Mouse (Mus musculus): ENCODE measurements at regions not wholly inside any gene's neighbourhood (a gene's known extent, or its start where the extent isn't known, plus 50 kb on each side); places are given as distances from the start of the nearest gene placed in this dataset.

- no peak overlapping the region for H3K9ac ChIP-seq
- no peak overlapping the region for H3K4me3 ChIP-seq
- H3K27me3 ChIP-seq: no peaks in the 10 kb centered on the region
- ATAC-seq (replicated peaks; ENCODE audit: insufficient number of reproducible peaks, insufficient read depth, low FRiP score, low read depth): no peak
- no peaks in the 10 kb centered on the region for H3K4me1 ChIP-seq (replicated peaks)
- H3K27ac ChIP-seq: no peak overlapping the region
- H3K4me2 ChIP-seq: no peak overlapping the region
- whole genome bisulfite sequencing: 86% methylated on average over 2 of the region's 2 CpGs
- H3K36me3 ChIP-seq: no peaks in the 10 kb centered on the region
- no peaks in the 10 kb centered on the region for H3K9me3 ChIP-seq (replicated peaks)
Measured at GRCm38 (mm10) chr3:141051685-141052084, 160.5 kb downstream of the Pdha2 start.

GRCm38 (mm10) chr3:141014262-141014547 is 197.9 kb downstream of the Pdha2 start:
- no peak overlapping the region for H3K27ac ChIP-seq
- H3K4me3 ChIP-seq: no peak overlapping the region
- H3K9me3 ChIP-seq (replicated peaks): no peaks in the 10 kb centered on the region
- no peak for ATAC-seq (replicated peaks; ENCODE audit: insufficient number of reproducible peaks, insufficient read depth, low FRiP score, low read depth)
- H3K36me3 ChIP-seq: no peaks in the 10 kb centered on the region
- H3K9ac ChIP-seq: no peak overlapping the region
- H3K4me2 ChIP-seq: no peak overlapping the region
- H3K4me1 ChIP-seq (replicated peaks): no peaks in the 10 kb centered on the region
- 79% methylated on average over 1 of the region's 1 CpGs for WGBS
- H3K27me3 ChIP-seq: no peaks in the 10 kb centered on the region

- Histone ChIP-seq H3K9ac (no peak overlapping the region), H3K4me3 (no peak overlapping the region), H3K4me1 (replicated peaks) (no peaks in the 10 kb centered on the region), H3K36me3 (no peaks in the 10 kb centered on the region), H3K4me2 (no peak overlapping the region), H3K27me3 (no peaks in the 10 kb centered on the region), H3K9me3 (replicated peaks) (no peaks in the 10 kb centered on the region), H3K27ac (no peak overlapping the region)
- no peak for ATAC-seq (replicated peaks; ENCODE audit: insufficient number of reproducible peaks, insufficient read depth, low FRiP score, low read depth)
- 57% methylated on average over 8 of the region's 8 CpGs for WGBS
Measured at GRCm38 (mm10) chr3:141013521-141014261, 198.5 kb downstream of the Pdha2 start.

GRCm38 (mm10) chr3:141012976-141013375 is 199.2 kb downstream of the Pdha2 start:
- Histone ChIP-seq H3K9me3 (replicated peaks) (no peaks in the 10 kb centered on the region), H3K27ac (no peak overlapping the region), H3K4me1 (replicated peaks) (no peaks in the 10 kb centered on the region), H3K4me3 (no peak overlapping the region), H3K27me3 (no peaks in the 10 kb centered on the region), H3K9ac (no peak overlapping the region), H3K4me2 (no peak overlapping the region), H3K36me3 (no peaks in the 10 kb centered on the region)
- ATAC-seq (replicated peaks; ENCODE audit: insufficient number of reproducible peaks, insufficient read depth, low FRiP score, low read depth): no peak
- WGBS: 61% methylated on average over 1 of the region's 1 CpGs

GRCm38 (mm10) chr3:141008792-141009191 is 203.4 kb downstream of the Pdha2 start:
- Histone ChIP-seq H3K36me3 (no peaks in the 10 kb centered on the region), H3K27me3 (no peaks in the 10 kb centered on the region), H3K4me1 (replicated peaks) (no peaks in the 10 kb centered on the region), H3K4me2 (no peak overlapping the region), H3K9ac (no peak overlapping the region), H3K4me3 (no peak overlapping the region), H3K9me3 (replicated peaks) (no peaks in the 10 kb centered on the region), H3K27ac (no peak overlapping the region)
- ATAC-seq (replicated peaks; ENCODE audit: insufficient number of reproducible peaks, insufficient read depth, low FRiP score, low read depth): no peak
- 68% methylated on average over 2 of the region's 2 CpGs for WGBS

- Histone ChIP-seq H3K27ac (no peak overlapping the region), H3K27me3 (no peaks in the 10 kb centered on the region), H3K4me3 (no peak overlapping the region), H3K9me3 (replicated peaks) (no peaks in the 10 kb centered on the region), H3K36me3 (no peaks in the 10 kb centered on the region), H3K4me1 (replicated peaks) (no peaks in the 10 kb centered on the region), H3K9ac (no peak overlapping the region), H3K4me2 (no peak overlapping the region)
- WGBS: 62% methylated on average over 3 of the region's 3 CpGs
- ATAC-seq (replicated peaks; ENCODE audit: insufficient number of reproducible peaks, insufficient read depth, low FRiP score, low read depth): no peak
Measured at GRCm38 (mm10) chr3:141005885-141006284, 206.3 kb downstream of the Pdha2 start.

GRCm38 (mm10) chr3:141003561-141003960 is 208.6 kb downstream of the Pdha2 start:
- Histone ChIP-seq H3K27me3 (no peaks in the 10 kb centered on the region), H3K4me2 (no peak overlapping the region), H3K4me3 (no peak overlapping the region), H3K36me3 (no peaks in the 10 kb centered on the region), H3K4me1 (replicated peaks) (no peaks in the 10 kb centered on the region), H3K9ac (no peak overlapping the region), H3K27ac (no peak overlapping the region), H3K9me3 (replicated peaks) (no peaks in the 10 kb centered on the region)
- 77% methylated on average over 2 of the region's 2 CpGs for whole genome bisulfite sequencing
- no peak for ATAC-seq (replicated peaks; ENCODE audit: insufficient number of reproducible peaks, insufficient read depth, low FRiP score, low read depth)

GRCm38 (mm10) chr3:140988247-140988646 is 223.9 kb downstream of the Pdha2 start:
- no peak overlapping the region for H3K27ac ChIP-seq
- H3K4me2 ChIP-seq: no peak overlapping the region
- no peaks in the 10 kb centered on the region for H3K36me3 ChIP-seq
- no peak overlapping the region for H3K9ac ChIP-seq
- 64% methylated on average over 5 of the region's 5 CpGs for WGBS
- H3K9me3 ChIP-seq (replicated peaks): no peaks in the 10 kb centered on the region
- no peaks in the 10 kb centered on the region for H3K4me1 ChIP-seq (replicated peaks)
- no peak overlapping the region for H3K4me3 ChIP-seq
- H3K27me3 ChIP-seq: no peaks in the 10 kb centered on the region
- ATAC-seq (replicated peaks; ENCODE audit: insufficient number of reproducible peaks, insufficient read depth, low FRiP score, low read depth): no peak

GRCm38 (mm10) chr3:140973519-140973918 is 238.6 kb downstream of the Pdha2 start:
- no peaks in the 10 kb centered on the region for H3K27me3 ChIP-seq
- H3K4me2 ChIP-seq: peak overlapping the region; percentile 26; the same call in 1 of the 2 replicates
- H3K27ac ChIP-seq: no peak overlapping the region
- WGBS: 35% methylated on average over 6 of the region's 6 CpGs
- H3K9ac ChIP-seq: no peak overlapping the region
- H3K4me1 ChIP-seq (replicated peaks): no peaks in the 10 kb centered on the region
- no peak for ATAC-seq (replicated peaks; ENCODE audit: insufficient number of reproducible peaks, insufficient read depth, low FRiP score, low read depth)
- no peak overlapping the region for H3K4me3 ChIP-seq
- no peaks in the 10 kb centered on the region for H3K36me3 ChIP-seq
- no peaks in the 10 kb centered on the region for H3K9me3 ChIP-seq (replicated peaks)

GRCm38 (mm10) chr3:140969892-140970880 is 242.0 kb downstream of the Pdha2 start:
- no peaks in the 10 kb centered on the region for H3K9me3 ChIP-seq (replicated peaks)
- H3K27ac ChIP-seq: no peak overlapping the region
- ATAC-seq (replicated peaks; ENCODE audit: insufficient number of reproducible peaks, insufficient read depth, low FRiP score, low read depth): no peak
- H3K4me1 ChIP-seq (replicated peaks): no peaks in the 10 kb centered on the region
- H3K9ac ChIP-seq: no peak overlapping the region
- 72% methylated on average over 3 of the region's 3 CpGs for WGBS
- H3K4me2 ChIP-seq: no peak overlapping the region
- H3K36me3 ChIP-seq: no peaks in the 10 kb centered on the region
- H3K27me3 ChIP-seq: no peaks in the 10 kb centered on the region
- no peak overlapping the region for H3K4me3 ChIP-seq

GRCm38 (mm10) chr3:140968556-140968955 is 243.6 kb downstream of the Pdha2 start:
- WGBS: 70% methylated on average over 3 of the region's 3 CpGs
- Histone ChIP-seq H3K9me3 (replicated peaks) (no peaks in the 10 kb centered on the region), H3K9ac (no peak overlapping the region), H3K4me2 (no peak overlapping the region), H3K4me1 (replicated peaks) (no peaks in the 10 kb centered on the region), H3K27ac (no peak overlapping the region), H3K36me3 (no peaks in the 10 kb centered on the region), H3K27me3 (no peaks in the 10 kb centered on the region), H3K4me3 (no peak overlapping the region)
- no peak for ATAC-seq (replicated peaks; ENCODE audit: insufficient number of reproducible peaks, insufficient read depth, low FRiP score, low read depth)
